In genomic region chr13:112116101-112116726, GRCm38 (mm10) we compare ENCODE assay signal across 11 mouse cellular contexts.
A peak's percentile ranks its signal among the peaks of the same experiment; 100 is the strongest.
DNase-seq lines count a peak whose midpoint lies in the region; ATAC-seq and TF ChIP-seq lines count a peak whose summit lies in the region.
"Had no signal": no experiment of that assay in that cellular context is flagged by ENCODE, and none has a peak within 500 bp of the region (broad histone marks: within the 10 kb centered on the region; RNA-seq: fewer than 3 reads in every experiment).

No protein-coding gene starts in this region.

- no peak overlapping the region for H3K4me2 ChIP-seq in forebrain, postnatal 0 days (ENCODE audit: low read depth)
- no peak overlapping the region for H3K4me2 ChIP-seq in forebrain, embryonic 12.5 days
- H3K4me2 ChIP-seq in lung, embryonic 16.5 days (ENCODE audit: low read depth, low read length) = 0 out of 2 replicates have a peak overlapping the region, but pooled peaks have one; percentile 6
- no peak overlapping the region for H3K4me2 ChIP-seq in heart, embryonic 13.5 days
- H3K4me2 ChIP-seq in liver, embryonic 12.5 days = no peak overlapping the region
- H3K4me2 ChIP-seq: liver, embryonic 11.5 days had no signal

- H3K27me3 ChIP-seq in forebrain, postnatal 0 days (ENCODE audit: insufficient read depth, low read length) = peaks cover 6% of the 10 kb centered on the region
- no peaks in the 10 kb centered on the region for H3K27me3 ChIP-seq in forebrain, embryonic 12.5 days
- no peaks in the 10 kb centered on the region for H3K27me3 ChIP-seq in lung, embryonic 16.5 days (ENCODE audit: control insufficient read depth, insufficient read depth, low read depth, low read length)
- no peaks in the 10 kb centered on the region for H3K27me3 ChIP-seq in heart, embryonic 13.5 days (replicated peaks)
- H3K27me3 ChIP-seq in liver, embryonic 12.5 days (replicated peaks) = peaks cover 17% of the 10 kb centered on the region

- ATAC-seq in forebrain, postnatal 0 days = peak; percentile 73; the same call in 1 of the 2 replicates
- ATAC-seq in forebrain, embryonic 12.5 days (ENCODE audit: low FRiP score) = no peak
- peak; percentile 55 for ATAC-seq in lung, embryonic 16.5 days (ENCODE audit: low read depth)
- ATAC-seq in heart, embryonic 13.5 days (ENCODE audit: extremely low read depth, insufficient number of reproducible peaks, low FRiP score, low TSS enrichment) = no peak
- no peak for ATAC-seq in liver, embryonic 12.5 days

- H3K9ac ChIP-seq in forebrain, postnatal 0 days = no peak overlapping the region
- H3K9ac ChIP-seq in forebrain, embryonic 12.5 days = no peak overlapping the region
- H3K9ac ChIP-seq in lung, embryonic 16.5 days (ENCODE audit: low read length) = no peak overlapping the region
- no peak overlapping the region for H3K9ac ChIP-seq in heart, embryonic 13.5 days
- no peak overlapping the region for H3K9ac ChIP-seq in liver, embryonic 12.5 days

- no peak for TF ChIP-seq CTCF in forebrain, postnatal 0 days (IDR thresholded peaks at IDR 0.05; ENCODE audit: low read depth)

- peak; percentile 62 for DNase-seq in forebrain, postnatal 0 days
- no peak for DNase-seq in lung, adult 18-20 months
- peak; percentile 41 for DNase-seq in skeletal muscle tissue, adult 2 months (ENCODE audit: low read depth, low spot score)
- no peak for DNase-seq in cerebellum, postnatal 36 days
- DNase-seq: cerebellum, postnatal 14 days; kidney, adult 9 months had no signal

- no peak overlapping the region for H3K27ac ChIP-seq in forebrain, postnatal 0 days (ENCODE audit: low read depth, low read length)
- no peak overlapping the region for H3K27ac ChIP-seq in forebrain, embryonic 12.5 days
- peak overlapping the region; percentile 37; the same call in 1 of the 2 replicates for H3K27ac ChIP-seq in lung, embryonic 16.5 days (ENCODE audit: low read length)
- peak overlapping the region; percentile 60 for H3K27ac ChIP-seq in heart, embryonic 13.5 days (replicated peaks)
- no peak overlapping the region for H3K27ac ChIP-seq in liver, embryonic 12.5 days

- H3K4me1 ChIP-seq in forebrain, postnatal 0 days (ENCODE audit: insufficient read depth) = peaks cover 3% of the 10 kb centered on the region; the same call in 1 of the 2 replicates
- H3K4me1 ChIP-seq in forebrain, embryonic 12.5 days = peaks cover 13% of the 10 kb centered on the region
- H3K4me1 ChIP-seq in lung, embryonic 16.5 days (replicated peaks; ENCODE audit: control insufficient read depth, insufficient read depth, low read length) = peaks cover 20% of the 10 kb centered on the region
- H3K4me1 ChIP-seq in heart, embryonic 13.5 days = peaks cover 45% of the 10 kb centered on the region
- no peaks in the 10 kb centered on the region for H3K4me1 ChIP-seq in liver, embryonic 12.5 days

- 45% methylated on average over 9 of the region's 9 CpGs for WGBS in forebrain, postnatal 0 days
- 90% methylated on average over 9 of the region's 9 CpGs for WGBS in forebrain, embryonic 12.5 days
- 49% methylated on average over 9 of the region's 9 CpGs for WGBS in lung, embryonic 16.5 days
- 56% methylated on average over 9 of the region's 9 CpGs for WGBS in heart, embryonic 13.5 days
- WGBS in liver, embryonic 12.5 days (ENCODE audit: insufficient replicate concordance) = 56% methylated on average over 9 of the region's 9 CpGs

- no peaks in the 10 kb centered on the region for H3K9me3 ChIP-seq in forebrain, postnatal 0 days (ENCODE audit: low read length)
- H3K9me3 ChIP-seq in forebrain, embryonic 12.5 days = no peaks in the 10 kb centered on the region
- H3K9me3 ChIP-seq in lung, embryonic 16.5 days (ENCODE audit: control insufficient read depth, low read length) = no peaks in the 10 kb centered on the region
- no peaks in the 10 kb centered on the region for H3K9me3 ChIP-seq in heart, embryonic 13.5 days
- H3K9me3 ChIP-seq in liver, embryonic 12.5 days (replicated peaks) = no peaks in the 10 kb centered on the region

- no peaks in the 10 kb centered on the region for H3K36me3 ChIP-seq in forebrain, postnatal 0 days (ENCODE audit: insufficient read depth)
- H3K36me3 ChIP-seq in forebrain, embryonic 12.5 days (replicated peaks) = no peaks in the 10 kb centered on the region
- H3K36me3 ChIP-seq in lung, embryonic 16.5 days (ENCODE audit: control insufficient read depth, insufficient read depth, low read length) = no peaks in the 10 kb centered on the region
- H3K36me3 ChIP-seq in heart, embryonic 13.5 days = no peaks in the 10 kb centered on the region
- no peaks in the 10 kb centered on the region for H3K36me3 ChIP-seq in liver, embryonic 12.5 days

- no peak overlapping the region for H3K4me3 ChIP-seq in forebrain, postnatal 0 days (ENCODE audit: low read depth, low read length)
- H3K4me3 ChIP-seq in forebrain, embryonic 12.5 days (replicated peaks) = no peak overlapping the region
- H3K4me3 ChIP-seq in lung, embryonic 16.5 days (ENCODE audit: low read length) = no peak overlapping the region
- no peak overlapping the region for H3K4me3 ChIP-seq in heart, embryonic 13.5 days
- H3K4me3 ChIP-seq in liver, embryonic 12.5 days = no peak overlapping the region

Comparison
In these comparisons a context has a peak if more than half of its experiments do, and no peak if none do; other contexts are left out.
1. ATAC-seq: peak in forebrain, postnatal 0 days (single experiment) and lung, embryonic 16.5 days (single experiment); none in forebrain, embryonic 12.5 days (single experiment), heart, embryonic 13.5 days (single experiment) and liver, embryonic 12.5 days (single experiment).
2. DNase-seq: peak in forebrain, postnatal 0 days (single experiment) and skeletal muscle tissue, adult 2 months (single experiment); none in lung, adult 18-20 months (0 of 2) and cerebellum, postnatal 36 days (0 of 2).
3. H3K27ac ChIP-seq: peak in lung, embryonic 16.5 days (single experiment) and heart, embryonic 13.5 days (single experiment); none in forebrain, postnatal 0 days (single experiment), forebrain, embryonic 12.5 days (single experiment) and liver, embryonic 12.5 days (single experiment).